Mouse (Mus musculus) G1E (cell line): ENCODE results near the gene Foxred2.

Experiments used
- CTCF ChIP-seq: IDR thresholded peaks from 2 replicates; pipeline ENCODE4 v1.5.1; 2012; ENCODE audit warnings: low read depth, low read length, inconsistent platforms, mixed read lengths
- GATA1 ChIP-seq: IDR thresholded peaks from 2 replicates; pipeline ENCODE4 v1.6.1; 2012; ENCODE audit warnings: borderline replicate concordance, low read length, inconsistent platforms, mixed read lengths
- POLR2AphosphoS5 ChIP-seq: IDR thresholded peaks from 2 replicates; pipeline ENCODE4 v1.6.1; 2012; ENCODE audit warnings: low read depth, low read length, inconsistent platforms; ENCODE audit not compliant: insufficient replicate concordance

DNA sequence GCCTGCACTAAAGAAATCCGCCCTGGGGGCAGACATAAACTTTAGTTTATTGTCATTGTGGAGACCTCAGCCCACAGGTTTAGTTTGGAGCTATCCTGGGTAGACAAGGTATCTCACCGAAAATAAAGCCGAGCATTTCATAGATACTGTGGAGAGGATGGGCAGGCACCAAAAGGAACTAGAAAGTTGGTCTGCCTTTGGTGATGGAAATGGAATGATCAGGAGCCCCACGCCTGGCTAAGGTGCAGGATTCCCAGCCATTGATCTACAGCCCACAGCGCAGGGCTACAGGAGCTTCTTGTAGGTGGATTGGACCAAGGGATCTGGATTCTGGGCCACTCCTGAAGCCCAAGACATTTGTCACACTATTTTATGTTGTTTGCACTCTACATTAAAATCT, 1.1 kb upstream of the Foxred2 start:
- TF ChIP-seq CTCF: no peak
- TF ChIP-seq GATA1: no peak
- no peak for TF ChIP-seq POLR2AphosphoS5
